Mouse (Mus musculus): ENCODE measurements around the gene Fbxw21. TPM values are rescaled to one million over a fixed set of nuclear protein-coding genes. Genes with fewer than 3 reads are reported as not detected.

The Fbxw21 gene
- polyA plus RNA-seq, 1 experiment from 2014 or later: not detected

DNA sequence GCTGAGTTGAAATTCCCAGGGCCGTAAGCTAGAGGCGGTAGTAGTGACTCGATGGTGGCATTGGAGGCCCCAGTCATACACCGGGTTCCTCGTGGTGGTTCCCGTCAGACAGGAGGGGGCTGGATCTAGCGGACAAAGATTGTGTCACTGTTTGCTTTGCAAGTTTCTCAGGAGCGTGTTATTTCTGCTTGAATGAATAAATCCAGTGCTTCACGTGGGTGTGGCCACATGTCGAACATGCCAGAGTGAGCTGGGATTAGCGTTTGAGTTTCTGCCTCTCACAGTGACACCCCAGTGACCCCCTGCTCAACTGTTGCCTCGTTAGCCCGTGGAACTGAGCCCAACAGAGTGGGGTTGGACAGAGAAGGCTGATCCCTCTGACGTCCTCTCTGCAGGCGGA is 71.4 kb downstream of the Fbxw21 start:
- Histone ChIP-seq H3K4me2 (ENCODE audit: low read length) (no peak overlapping the region), H3K27ac (replicated peaks in 1 of 2; ENCODE audit: control insufficient read depth in 1 of 2, insufficient read depth in 1 of 2, low read depth in 2 of 2, low read length in 2 of 2) (no peak overlapping the region), H3K27me3 (ENCODE audit: control insufficient read depth, insufficient read depth, low read length) (no peaks in the 10 kb centered on the region), H3K9me3 (ENCODE audit: control insufficient read depth, low read length) (no peaks in the 10 kb centered on the region), H3K4me3 (ENCODE audit: control insufficient read depth in 1 of 2, insufficient read depth in 1 of 2, low read depth in 1 of 2, low read length in 2 of 2) (no peak overlapping the region), H3K9ac (ENCODE audit: low read length) (no peak overlapping the region), H3K36me3 (ENCODE audit: control insufficient read depth, insufficient read depth, low read length) (peaks cover 36% of the 10 kb centered on the region), H3K4me1 (ENCODE audit: control insufficient read depth in 2 of 2, insufficient read depth in 2 of 2, low read length in 2 of 2) (peaks cover 17 to 26% of the 10 kb centered on the region in 2 experiments)
- 79% methylated on average over 15 of the region's 15 CpGs for WGBS
- no peak for ATAC-seq (ENCODE audit: insufficient number of reproducible peaks, insufficient read depth, low FRiP score, low read depth)

Other genes starting within 250 kb of the Fbxw21 start
- not detected in 2 replicates for gene Tmem89, start 247.4 kb downstream of the Fbxw21 start, polyA plus RNA-seq (2014; fragmentation: Nextera tagmentation; extraction: Ambion mirVana)
- 952 and 972 TPM in 2 replicates for gene Uqcrc1, start 225.4 kb downstream of the Fbxw21 start, polyA plus RNA-seq (2014; fragmentation: Nextera tagmentation; extraction: Ambion mirVana)
- gene Col7a1, start 208.5 kb downstream of the Fbxw21 start, polyA plus RNA-seq (2014; fragmentation: Nextera tagmentation; extraction: Ambion mirVana): 0.47 and 0.72 TPM in 2 replicates
- gene Ucn2, start 176.0 kb downstream of the Fbxw21 start, polyA plus RNA-seq (2014; fragmentation: Nextera tagmentation; extraction: Ambion mirVana): not detected in 2 replicates
- gene Pfkfb4, start 170.3 kb downstream of the Fbxw21 start, polyA plus RNA-seq (2014; fragmentation: Nextera tagmentation; extraction: Ambion mirVana): 2.9 and 3.2 TPM in 2 replicates
- gene Shisa5, start 123.5 kb downstream of the Fbxw21 start, polyA plus RNA-seq (2014; fragmentation: Nextera tagmentation; extraction: Ambion mirVana): 51.9 and 54.3 TPM in 2 replicates
- 8.1 TPM in 2 replicates for gene Trex1, start 102.3 kb downstream of the Fbxw21 start, polyA plus RNA-seq (2014; fragmentation: Nextera tagmentation; extraction: Ambion mirVana)
- 17.5 and 19.9 TPM in 2 replicates for gene Atrip, start 87.9 kb downstream of the Fbxw21 start, polyA plus RNA-seq (2014; fragmentation: Nextera tagmentation; extraction: Ambion mirVana)
- 13.9 and 14.0 TPM in 2 replicates for gene Ccdc51, start 79.5 kb downstream of the Fbxw21 start, polyA plus RNA-seq (2014; fragmentation: Nextera tagmentation; extraction: Ambion mirVana)
- 611 and 670 TPM in 2 replicates for gene Tma7, start 79.5 kb downstream of the Fbxw21 start, polyA plus RNA-seq (2014; fragmentation: Nextera tagmentation; extraction: Ambion mirVana)
- gene Plxnb1, start 66.7 kb downstream of the Fbxw21 start, polyA plus RNA-seq (2014; fragmentation: Nextera tagmentation; extraction: Ambion mirVana): 5.6 and 5.7 TPM in 2 replicates
- gene Fbxw13, start 33.9 kb upstream of the Fbxw21 start, polyA plus RNA-seq (2014; fragmentation: Nextera tagmentation; extraction: Ambion mirVana): not detected in 2 replicates
- not detected in 2 replicates for gene Fbxw20, start 72.7 kb upstream of the Fbxw21 start, polyA plus RNA-seq (2014; fragmentation: Nextera tagmentation; extraction: Ambion mirVana)
- not detected in 2 replicates for gene Fbxw14, start 125.6 kb upstream of the Fbxw21 start, polyA plus RNA-seq (2014; fragmentation: Nextera tagmentation; extraction: Ambion mirVana)
- not detected in 2 replicates for gene Fbxw28, start 177.6 kb upstream of the Fbxw21 start, polyA plus RNA-seq (2014; fragmentation: Nextera tagmentation; extraction: Ambion mirVana)
- gene Fbxw22, start 242.3 kb upstream of the Fbxw21 start, polyA plus RNA-seq (2014; fragmentation: Nextera tagmentation; extraction: Ambion mirVana): not detected in 2 replicates

Measured in heart, embryonic 14.5 days (tissue).